Mouse (Mus musculus): ENCODE results near the gene Slco2a1.
A peak's percentile ranks its signal among the peaks of the same experiment; 100 is the strongest.

The Slco2a1 gene

GRCm38 (mm10) chr9:102982376-102982775, 6.1 kb upstream of the Slco2a1 start:
- DNase-seq (ENCODE audit: low spot score in 2 of 2): no peak

GRCm38 (mm10) chr9:102985111-102985510, 3.4 kb upstream of the Slco2a1 start:
- no peak for DNase-seq (ENCODE audit: low spot score in 2 of 2)

- no peak for DNase-seq (ENCODE audit: low spot score in 2 of 2)
These were observed 2.6 kb upstream of the Slco2a1 start for GRCm38 (mm10) chr9:102985939-102986338.

GRCm38 (mm10) chr9:102990306-102991133, 2.0 kb downstream of the Slco2a1 start:
- no peak for DNase-seq (ENCODE audit: low spot score in 2 of 2)

- no peak for DNase-seq (ENCODE audit: low spot score in 2 of 2)
These were observed 2.6 kb downstream of the Slco2a1 start for GRCm38 (mm10) chr9:102991134-102991406.

- DNase-seq (ENCODE audit: low spot score in 2 of 2): no peak
These were observed 4.4 kb downstream of the Slco2a1 start for GRCm38 (mm10) chr9:102992877-102993276.

- DNase-seq (ENCODE audit: low spot score in 2 of 2): no peak
These were observed 5.3 kb downstream of the Slco2a1 start for GRCm38 (mm10) chr9:102993764-102994163.

GRCm38 (mm10) chr9:102995800-102996635, 7.5 kb downstream of the Slco2a1 start:
- no peak for DNase-seq (ENCODE audit: low spot score in 2 of 2)

- DNase-seq (ENCODE audit: low spot score in 2 of 2): no peak
These were observed 11.9 kb downstream of the Slco2a1 start for GRCm38 (mm10) chr9:103000384-103000783.

- no peak for DNase-seq (ENCODE audit: low spot score in 2 of 2)
These were observed 15.8 kb downstream of the Slco2a1 start for GRCm38 (mm10) chr9:103004343-103004742.

- DNase-seq (ENCODE audit: low spot score in 2 of 2): peak; percentile 70 to 73
These were observed 19.2 kb downstream of the Slco2a1 start for GRCm38 (mm10) chr9:103007699-103008078.

- DNase-seq (ENCODE audit: low spot score in 2 of 2): no peak
These were observed 19.8 kb downstream of the Slco2a1 start for GRCm38 (mm10) chr9:103008079-103008855.

GRCm38 (mm10) chr9:103010161-103010560, 21.6 kb downstream of the Slco2a1 start:
- no peak for DNase-seq (ENCODE audit: low spot score in 2 of 2)

GRCm38 (mm10) chr9:103013366-103013765, 24.9 kb downstream of the Slco2a1 start:
- DNase-seq (ENCODE audit: low spot score in 2 of 2): peak in 1 of 2 experiments; percentile 65

- DNase-seq (ENCODE audit: low spot score in 2 of 2): no peak
These were observed 26.2 kb downstream of the Slco2a1 start for GRCm38 (mm10) chr9:103014686-103015085.

GRCm38 (mm10) chr9:103024116-103024515, 35.6 kb downstream of the Slco2a1 start:
- DNase-seq (ENCODE audit: low spot score in 2 of 2): no peak

GRCm38 (mm10) chr9:103027150-103027889, 38.8 kb downstream of the Slco2a1 start:
- no peak for DNase-seq (ENCODE audit: low spot score in 2 of 2)

- no peak for DNase-seq (ENCODE audit: low spot score in 2 of 2)
These were observed 40.5 kb downstream of the Slco2a1 start for GRCm38 (mm10) chr9:103029012-103029411.

- no peak for DNase-seq (ENCODE audit: low spot score in 2 of 2)
These were observed 41.5 kb downstream of the Slco2a1 start for GRCm38 (mm10) chr9:103030041-103030440.

GRCm38 (mm10) chr9:103031211-103031610, 42.7 kb downstream of the Slco2a1 start:
- DNase-seq (ENCODE audit: low spot score in 2 of 2): no peak

- DNase-seq (ENCODE audit: low spot score in 2 of 2): no peak
These were observed 43.7 kb downstream of the Slco2a1 start for GRCm38 (mm10) chr9:103032193-103032592.
